Mouse (Mus musculus) forebrain, embryonic 11.5 days (tissue): ENCODE data around the gene Gm21988. TPM values are rescaled to one million over a fixed set of nuclear protein-coding genes. Genes with fewer than 3 reads are reported as not detected.

Source experiments
- ATAC-seq: fragments of 200-750 bp; cut with Nextera tagmentation; replicated peaks from 2 replicates; pipeline ENCODE4 v1.8.0; 2017; ENCODE audit warnings: moderate TSS enrichment; ENCODE audit not compliant: low FRiP score
- DNase-seq: peaks from one replicate; pipeline ENCODE4 v3.0.0-alpha.2; 2017; ENCODE audit warnings: low spot score
- H3K27ac ChIP-seq: fragments of 300-500 bp; sonication (generic); 2 replicates; pipeline ENCODE4 v1.5.1; 2014; ENCODE audit warnings: low read depth, low read length
- H3K27me3 ChIP-seq: fragments of 300-500 bp; sonication (generic); 2 replicates; pipeline ENCODE4 v1.6.1; 2014; ENCODE audit warnings: mild to moderate bottlenecking, low read length, mixed read lengths; ENCODE audit not compliant: control insufficient read depth, insufficient read depth
- H3K36me3 ChIP-seq: fragments of 300-500 bp; sonication (generic); 2 replicates; pipeline ENCODE4 v1.6.1; 2014; ENCODE audit warnings: mild to moderate bottlenecking, low read length, moderate library complexity, mixed read lengths; ENCODE audit not compliant: control insufficient read depth, insufficient read depth
- H3K4me1 ChIP-seq: fragments of 300-500 bp; sonication (generic); replicated peaks from 2 replicates; pipeline ENCODE4 v1.6.1; 2014; ENCODE audit warnings: low read length, mixed read lengths; ENCODE audit not compliant: control insufficient read depth, insufficient read depth
- H3K4me2 ChIP-seq: fragments of 300-500 bp; sonication (generic); 2 replicates; pipeline ENCODE4 v1.6.1; 2014; ENCODE audit warnings: low read depth, mild to moderate bottlenecking, low read length, moderate library complexity, mixed read lengths; ENCODE audit not compliant: severe bottlenecking
- H3K4me3 ChIP-seq: fragments of 300-500 bp; sonication (generic); 2 replicates; pipeline ENCODE4 v1.5.1; 2014; ENCODE audit warnings: low read depth, low read length
- H3K9ac ChIP-seq: fragments of 300-500 bp; sonication (generic); 2 replicates; pipeline ENCODE4 v1.6.1; 2014; ENCODE audit warnings: low read length
- H3K9me3 ChIP-seq: fragments of 300-500 bp; sonication (generic); 2 replicates; pipeline ENCODE4 v1.6.1; 2016; ENCODE audit warnings: low read length, mixed read lengths; ENCODE audit not compliant: control insufficient read depth
- WGBS: fragments of 180-500 bp; shearing (Covaris S2); extraction: QIAGEN DNeasy Blood & Tissue Kit; methylation state at CpG from one replicate; pipeline ENCODE4 v1.1.7; 2014; 5-methylcytosine and 5-hydroxymethylcytosine counted together
- polyA plus RNA-seq: library from polyadenylated mRNA; unstranded; fragments of >200 nt; fragmentation: Nextera tagmentation; extraction: Ambion mirVana; gene quantifications from 2 replicates; pipeline ENCODE4 v1.2.1, GENCODE M21; 2014

Gene Gm21988
- polyA plus RNA-seq, 1 experiment from 2014 or later, result 9.8 TPM

- Histone ChIP-seq H3K36me3 (no peaks in the 10 kb centered on the region), H3K27me3 (0 out of 2 replicates have a peak, but pooled peaks cover 2% of the 10 kb centered on the region), H3K4me1 (no peaks in the 10 kb centered on the region), H3K27ac (no peak overlapping the region), H3K4me3 (no peak overlapping the region), H3K9ac (no peak overlapping the region), H3K4me2 (no peak overlapping the region), H3K9me3 (no peaks in the 10 kb centered on the region)
- ATAC-seq (no peak), DNase-seq (peak; percentile 75)
- WGBS, result 50% methylated on average over 9 of the region's 9 CpGs
Measured at GRCm38 (mm10) chr11:70247136-70247845, 7.7 kb upstream of the Gm21988 start.

- ATAC-seq (no peak), DNase-seq (no peak)
- H3K9ac ChIP-seq, result no peak overlapping the region
- H3K27ac ChIP-seq, result no peak overlapping the region
- 72% methylated on average over 11 of the region's 11 CpGs for WGBS
- no peak overlapping the region for H3K4me3 ChIP-seq
- no peaks in the 10 kb centered on the region for H3K36me3 ChIP-seq
- no peak overlapping the region for H3K4me2 ChIP-seq
- peaks cover 11% of the 10 kb centered on the region for H3K4me1 ChIP-seq
- H3K9me3 ChIP-seq, result no peaks in the 10 kb centered on the region
- no peaks in the 10 kb centered on the region for H3K27me3 ChIP-seq
Measured at GRCm38 (mm10) chr11:70242591-70242990, 3.0 kb upstream of the Gm21988 start.

GRCm38 (mm10) chr11:70238591-70239440, 814 bp downstream of the Gm21988 start:
- Histone ChIP-seq H3K27me3 (no peaks in the 10 kb centered on the region), H3K36me3 (peaks cover 5% of the 10 kb centered on the region; the same call in 1 of the 2 replicates), H3K4me3 (peak overlapping the region; percentile 83), H3K9ac (peak overlapping the region; percentile 86), H3K9me3 (no peaks in the 10 kb centered on the region), H3K4me2 (peak overlapping the region; percentile 95), H3K4me1 (peaks cover 14% of the 10 kb centered on the region), H3K27ac (peak overlapping the region; percentile 70; the same call in 1 of the 2 replicates)
- DNase-seq (no peak), ATAC-seq (no peak)
- 13% methylated on average over 23 of the region's 23 CpGs for WGBS

GRCm38 (mm10) chr11:70237457-70238167, 2.0 kb downstream of the Gm21988 start, which contains the start of gene 0610010K14Rik:
Gene 0610010K14Rik, minus strand, starts transcription at chr11:70237914.
- H3K27ac ChIP-seq, result peak within 1 kb of the TSS; percentile 86
- no peaks in the 10 kb centered on the region for H3K27me3 ChIP-seq
- H3K4me1 ChIP-seq, result peaks cover 14% of the 10 kb centered on the region

GRCm38 (mm10) chr11:70236717-70237116, 2.9 kb downstream of the Gm21988 start:
- H3K9ac ChIP-seq, result peak overlapping the region; percentile 86
- no peaks in the 10 kb centered on the region for H3K9me3 ChIP-seq
- peaks cover 5% of the 10 kb centered on the region; the same call in 1 of the 2 replicates for H3K36me3 ChIP-seq
- peak overlapping the region; percentile 83 for H3K4me3 ChIP-seq
- peaks cover 14% of the 10 kb centered on the region for H3K4me1 ChIP-seq
- no peaks in the 10 kb centered on the region for H3K27me3 ChIP-seq
- peak overlapping the region; percentile 86 for H3K27ac ChIP-seq
- ATAC-seq (no peak), DNase-seq (no peak)
- peak overlapping the region; percentile 95 for H3K4me2 ChIP-seq
- WGBS, result 51% methylated on average over 7 of the region's 7 CpGs

More at GRCm38 (mm10) chr11:70237457-70238167, 2.0 kb downstream of the Gm21988 start, which contains the start of gene 0610010K14Rik:
- H3K9ac ChIP-seq, result peak within 1 kb of the TSS; percentile 86
- no peaks in the 10 kb centered on the region for H3K9me3 ChIP-seq
- DNase-seq (peak; percentile 99), ATAC-seq (peak; percentile 95)
- H3K36me3 ChIP-seq, result peaks cover 5% of the 10 kb centered on the region; the same call in 1 of the 2 replicates
- peak within 1 kb of the TSS; percentile 95 for H3K4me2 ChIP-seq
- H3K4me3 ChIP-seq, result peak within 1 kb of the TSS; percentile 83
- under 1% methylated on average over 63 of the region's 70 CpGs for WGBS

- 91% methylated on average over 12 of the region's 12 CpGs for WGBS
Measured at GRCm38 (mm10) chr11:70235254-70235900, 4.3 kb downstream of the Gm21988 start.

GRCm38 (mm10) chr11:70234497-70234896, 5.1 kb downstream of the Gm21988 start:
- Histone ChIP-seq H3K27me3 (peaks cover 9% of the 10 kb centered on the region), H3K4me1 (peaks cover 16% of the 10 kb centered on the region), H3K36me3 (peaks cover 5% of the 10 kb centered on the region; the same call in 1 of the 2 replicates), H3K4me3 (no peak overlapping the region), H3K27ac (no peak overlapping the region), H3K9ac (no peak overlapping the region), H3K9me3 (no peaks in the 10 kb centered on the region), H3K4me2 (no peak overlapping the region)
- ATAC-seq (no peak), DNase-seq (no peak)
- WGBS, result 88% methylated on average over 8 of the region's 8 CpGs

More at GRCm38 (mm10) chr11:70235254-70235900, 4.3 kb downstream of the Gm21988 start:
- Histone ChIP-seq H3K27ac (no peak overlapping the region), H3K9me3 (no peaks in the 10 kb centered on the region), H3K4me1 (peaks cover 11% of the 10 kb centered on the region), H3K9ac (no peak overlapping the region), H3K36me3 (peaks cover 5% of the 10 kb centered on the region; the same call in 1 of the 2 replicates), H3K4me3 (no peak overlapping the region), H3K27me3 (no peaks in the 10 kb centered on the region; the same call in 1 of the 2 replicates), H3K4me2 (no peak overlapping the region)
- ATAC-seq, result no peak
- no peak for DNase-seq
